27 mouse cellular contexts compared by ENCODE assay signal in genomic region chr6:117114859-117115258, GRCm38 (mm10). TPM values are rescaled to one million over a fixed set of nuclear protein-coding genes. Genes with fewer than 3 reads are reported as not detected.
DNase-seq lines count a peak whose midpoint lies in the region; ATAC-seq and TF ChIP-seq lines count a peak whose summit lies in the region.
"Had no signal": no experiment of that assay in that cellular context is flagged by ENCODE, and none has a peak within 500 bp of the region (broad histone marks: within the 10 kb centered on the region; RNA-seq: fewer than 3 reads in every experiment).

No protein-coding gene starts in this region.

- no peak overlapping the region for H3K4me3 ChIP-seq in embryonic facial prominence, embryonic 12.5 days
- H3K4me3 ChIP-seq in embryonic facial prominence, embryonic 10.5 days = no peak overlapping the region
- no peak overlapping the region for H3K4me3 ChIP-seq in hindbrain, embryonic 16.5 days (ENCODE audit: low read length)
- H3K4me3 ChIP-seq in hindbrain, postnatal 0 days (ENCODE audit: low read length) = no peak overlapping the region
- H3K4me3 ChIP-seq in limb, embryonic 10.5 days = no peak overlapping the region
- no peak overlapping the region for H3K4me3 ChIP-seq in neural tube, embryonic 15.5 days (replicated peaks)
- H3K4me3 ChIP-seq: embryonic facial prominence, embryonic 13.5 days; heart, embryonic 10.5 days; heart, embryonic 15.5 days; limb, embryonic 12.5 days; liver, embryonic 12.5 days had no signal

- H3K4me2 ChIP-seq in embryonic facial prominence, embryonic 12.5 days (replicated peaks) = no peak overlapping the region
- H3K4me2 ChIP-seq in hindbrain, embryonic 16.5 days (ENCODE audit: low read length) = no peak overlapping the region
- no peak overlapping the region for H3K4me2 ChIP-seq in hindbrain, postnatal 0 days (ENCODE audit: low read depth, low read length)
- H3K4me2 ChIP-seq in neural tube, embryonic 15.5 days = no peak overlapping the region
- H3K4me2 ChIP-seq: embryonic facial prominence, embryonic 13.5 days; heart, embryonic 15.5 days; limb, embryonic 12.5 days; liver, embryonic 12.5 days; midbrain, embryonic 11.5 days had no signal

- H3K9me3 ChIP-seq in embryonic facial prominence, embryonic 12.5 days = no peaks in the 10 kb centered on the region
- H3K9me3 ChIP-seq in embryonic facial prominence, embryonic 10.5 days = no peaks in the 10 kb centered on the region
- no peaks in the 10 kb centered on the region for H3K9me3 ChIP-seq in hindbrain, embryonic 16.5 days (ENCODE audit: control insufficient read depth, low read length)
- no peaks in the 10 kb centered on the region for H3K9me3 ChIP-seq in hindbrain, postnatal 0 days (ENCODE audit: low read length)
- no peaks in the 10 kb centered on the region for H3K9me3 ChIP-seq in limb, embryonic 10.5 days (replicated peaks)
- H3K9me3 ChIP-seq in neural tube, embryonic 15.5 days (replicated peaks) = no peaks in the 10 kb centered on the region
- H3K9me3 ChIP-seq: embryonic facial prominence, embryonic 13.5 days; heart, embryonic 10.5 days; heart, embryonic 15.5 days; limb, embryonic 12.5 days; liver, embryonic 12.5 days had no signal

- no peak overlapping the region for H3K9ac ChIP-seq in embryonic facial prominence, embryonic 12.5 days
- no peak overlapping the region for H3K9ac ChIP-seq in hindbrain, embryonic 16.5 days (ENCODE audit: low read depth, low read length)
- no peak overlapping the region for H3K9ac ChIP-seq in hindbrain, postnatal 0 days (replicated peaks; ENCODE audit: low read length)
- H3K9ac ChIP-seq in neural tube, embryonic 15.5 days (replicated peaks) = no peak overlapping the region
- H3K9ac ChIP-seq: embryonic facial prominence, embryonic 13.5 days; heart, embryonic 15.5 days; limb, embryonic 12.5 days; liver, embryonic 12.5 days; liver, postnatal 0 days had no signal

- peak; percentile 74; the same call in 1 of the 2 replicates for ATAC-seq in embryonic facial prominence, embryonic 12.5 days (ENCODE audit: insufficient number of reproducible peaks, insufficient read depth, low FRiP score, low TSS enrichment)
- peak; percentile 65 for ATAC-seq in hindbrain, embryonic 16.5 days
- ATAC-seq in hindbrain, postnatal 0 days = no peak
- peak; percentile 73 for ATAC-seq in neural tube, embryonic 15.5 days (ENCODE audit: low FRiP score)
- ATAC-seq: activated CD4-positive, CD25-positive, alpha-beta regulatory T cell, adult 4 months; inflammation-experienced regulatory T-cells, adult 6 months; liver, embryonic 12.5 days; liver, postnatal 0 days had no signal

- no peak overlapping the region for H3K27ac ChIP-seq in embryonic facial prominence, embryonic 12.5 days
- no peak overlapping the region for H3K27ac ChIP-seq in embryonic facial prominence, embryonic 10.5 days (replicated peaks)
- no peak overlapping the region for H3K27ac ChIP-seq in hindbrain, embryonic 16.5 days (ENCODE audit: low read depth, low read length)
- H3K27ac ChIP-seq in hindbrain, postnatal 0 days = no peak overlapping the region
- H3K27ac ChIP-seq in limb, embryonic 10.5 days = peak overlapping the region; percentile 22
- H3K27ac ChIP-seq in neural tube, embryonic 15.5 days (replicated peaks) = no peak overlapping the region
- H3K27ac ChIP-seq: embryonic facial prominence, embryonic 13.5 days; heart, embryonic 10.5 days; heart, embryonic 15.5 days; limb, embryonic 12.5 days; liver, embryonic 12.5 days had no signal

- WGBS in embryonic facial prominence, embryonic 12.5 days = 65% methylated on average over 8 of the region's 8 CpGs
- WGBS in embryonic facial prominence, embryonic 10.5 days = 78% methylated on average over 8 of the region's 8 CpGs
- WGBS in hindbrain, embryonic 16.5 days = 65% methylated on average over 8 of the region's 8 CpGs
- 67% methylated on average over 8 of the region's 8 CpGs for WGBS in hindbrain, postnatal 0 days
- WGBS in limb, embryonic 10.5 days = 76% methylated on average over 8 of the region's 8 CpGs
- WGBS in neural tube, embryonic 15.5 days = 62% methylated on average over 8 of the region's 8 CpGs

- TF ChIP-seq CTCF in hindbrain, postnatal 0 days (IDR thresholded peaks at IDR 0.05; ENCODE audit: low read depth) = no peak

- DNase-seq in embryonic facial prominence, embryonic 10.5 days (ENCODE audit: low spot score) = no peak
- no peak for DNase-seq in hindbrain, postnatal 0 days (ENCODE audit: low spot score)
- no peak for DNase-seq in limb, embryonic 10.5 days (ENCODE audit: low spot score)
- DNase-seq in spleen, postnatal 36 days (ENCODE audit: low spot score in 2 of 2) = no peak
- DNase-seq: adrenal gland, adult 8-10 months; cerebellum, adult 9-10 months; cerebellum, postnatal 36 days; gastrocnemius, postnatal 14 days; kidney, adult 11 months; kidney, postnatal 14 days; layer of hippocampus, adult 9-11 months; liver, postnatal 0 days; lung, postnatal 36 days; thymus, postnatal 14 days had no signal

- H3K4me1 ChIP-seq in embryonic facial prominence, embryonic 12.5 days = peaks cover 9% of the 10 kb centered on the region; the same call in 1 of the 2 replicates
- H3K4me1 ChIP-seq in embryonic facial prominence, embryonic 10.5 days = peaks cover 12% of the 10 kb centered on the region
- H3K4me1 ChIP-seq in hindbrain, embryonic 16.5 days (ENCODE audit: control insufficient read depth, insufficient read depth, low read depth, low read length) = no peaks in the 10 kb centered on the region
- H3K4me1 ChIP-seq in hindbrain, postnatal 0 days (ENCODE audit: insufficient read depth, low read length) = no peaks in the 10 kb centered on the region
- H3K4me1 ChIP-seq in limb, embryonic 10.5 days = peaks cover 33% of the 10 kb centered on the region
- H3K4me1 ChIP-seq in neural tube, embryonic 15.5 days = no peaks in the 10 kb centered on the region
- H3K4me1 ChIP-seq: heart, embryonic 10.5 days; heart, embryonic 15.5 days; liver, embryonic 12.5 days had no signal

- no peaks in the 10 kb centered on the region for H3K27me3 ChIP-seq in embryonic facial prominence, embryonic 12.5 days
- H3K27me3 ChIP-seq in embryonic facial prominence, embryonic 10.5 days (replicated peaks; ENCODE audit: low read depth, poor library complexity, severe bottlenecking) = no peaks in the 10 kb centered on the region
- no peaks in the 10 kb centered on the region for H3K27me3 ChIP-seq in hindbrain, embryonic 16.5 days (replicated peaks; ENCODE audit: control insufficient read depth, insufficient read depth, low read length)
- no peaks in the 10 kb centered on the region for H3K27me3 ChIP-seq in hindbrain, postnatal 0 days (ENCODE audit: insufficient read depth, low read length)
- H3K27me3 ChIP-seq in limb, embryonic 10.5 days (ENCODE audit: low read depth, poor library complexity, severe bottlenecking) = no peaks in the 10 kb centered on the region
- no peaks in the 10 kb centered on the region for H3K27me3 ChIP-seq in neural tube, embryonic 15.5 days (replicated peaks)
- H3K27me3 ChIP-seq: embryonic facial prominence, embryonic 13.5 days; heart, embryonic 15.5 days; limb, embryonic 12.5 days; liver, embryonic 12.5 days had no signal

- H3K36me3 ChIP-seq in embryonic facial prominence, embryonic 12.5 days = no peaks in the 10 kb centered on the region
- no peaks in the 10 kb centered on the region for H3K36me3 ChIP-seq in embryonic facial prominence, embryonic 10.5 days (replicated peaks)
- no peaks in the 10 kb centered on the region for H3K36me3 ChIP-seq in hindbrain, embryonic 16.5 days (ENCODE audit: control insufficient read depth, insufficient read depth, low read length)
- H3K36me3 ChIP-seq in hindbrain, postnatal 0 days (ENCODE audit: insufficient read depth, low read length) = no peaks in the 10 kb centered on the region
- no peaks in the 10 kb centered on the region for H3K36me3 ChIP-seq in limb, embryonic 10.5 days
- no peaks in the 10 kb centered on the region for H3K36me3 ChIP-seq in neural tube, embryonic 15.5 days
- H3K36me3 ChIP-seq: embryonic facial prominence, embryonic 13.5 days; heart, embryonic 10.5 days; heart, embryonic 15.5 days; limb, embryonic 12.5 days; liver, embryonic 12.5 days had no signal

RNA-seq across cellular contexts. Expression of gene Cxcl12, which starts 53.5 kb away (rescaled TPM):
- 207 and 250 TPM in 2 replicates for polyA plus RNA-seq in embryonic facial prominence, embryonic 12.5 days (2016; fragmentation: Nextera tagmentation; extraction: Ambion mirVana)
- polyA plus RNA-seq in embryonic facial prominence, embryonic 10.5 days (2016; fragmentation: Nextera tagmentation; extraction: Ambion mirVana) = 101 and 126 TPM in 2 replicates
- 71.7 and 89.4 TPM in 2 replicates for polyA plus RNA-seq in hindbrain, embryonic 16.5 days (2015; fragmentation: Nextera tagmentation; extraction: Ambion mirVana)
- total RNA-seq in hindbrain, postnatal 0 days (2014; rRNA removed) = 39.2 and 40.3 TPM in 2 replicates
- polyA plus RNA-seq in hindbrain, postnatal 0 days (2015; fragmentation: Nextera tagmentation; extraction: Ambion mirVana) = 90.9 and 92.2 TPM in 2 replicates
- polyA plus RNA-seq in limb, embryonic 10.5 days (2016; fragmentation: Nextera tagmentation; extraction: Ambion mirVana) = 44.7 and 74.6 TPM in 2 replicates
- 38.5 and 90.4 TPM in 2 replicates for polyA plus RNA-seq in neural tube, embryonic 15.5 days (2015; fragmentation: Nextera tagmentation; extraction: Ambion mirVana)
- total RNA-seq: CH12.LX; granulocyte monocyte progenitor cell, adult 5-6 weeks had no signal
- polyA plus RNA-seq: activated CD4-positive, CD25-positive, alpha-beta regulatory T cell, adult 4 months; inflammation-experienced regulatory T-cells, adult 6 months had no signal
